Mouse (Mus musculus) heart, postnatal 0 days (tissue): ENCODE measurements around the gene Rnf151.
A peak's percentile ranks its signal among the peaks of the same experiment; 100 is the strongest.

ENCODE experiments used
- CTCF ChIP-seq: IDR thresholded peaks from 2 replicates; pipeline ENCODE4 v1.5.1; 2016; ENCODE audit warnings: antibody characterized with exemption, control low read depth, low read depth
- EP300 ChIP-seq: IDR thresholded peaks from 2 replicates; pipeline ENCODE4 v1.6.1; 2016; ENCODE audit warnings: antibody characterized with exemption, low read depth

GRCm38 (mm10) chr17:24745526-24746497, 27.9 kb upstream of the Rnf151 start:
- TF ChIP-seq CTCF (peak; percentile 93), EP300 (no peak)
